Mouse (Mus musculus): ENCODE results near the gene Mettl7a2. TPM values are rescaled to one million over a fixed set of nuclear protein-coding genes. Genes with fewer than 3 reads are reported as not detected.
"Not testable (repeated sequence)": the region's sequence is repeated elsewhere in the genome, so short reads cannot be mapped to it uniquely, and the experiment has no call there.

Gene Mettl7a2
- total and polyA plus RNA-seq, 2 experiments = 0.18 TPM; not detected in 1

- Histone ChIP-seq H3K4me1 (ENCODE audit: control insufficient read depth, insufficient read depth, low read length) (peaks cover 10% of the 10 kb centered on the region), H3K9ac (ENCODE audit: low read depth, low read length) (no peak overlapping the region), H3K79me2 (ENCODE audit: control insufficient read depth, insufficient read depth, low read length) (no peaks in the 10 kb centered on the region), H3K27ac (replicated peaks; ENCODE audit: insufficient read depth, low read depth, low read length) (no peak overlapping the region), H3K4me3 (ENCODE audit: insufficient read depth, low read depth, low read length) (no peak overlapping the region), H3K27me3 (ENCODE audit: control insufficient read depth, insufficient read depth, low read length) (no peaks in the 10 kb centered on the region), H3K36me3 (ENCODE audit: control insufficient read depth, insufficient read depth, low read length) (no peaks in the 10 kb centered on the region)
- DNase-seq (ENCODE audit: extremely low read depth, low read depth, low spot score) = peak; percentile 82
- WGBS = 22% methylated on average over 2 of the region's 2 CpGs
- TF ChIP-seq CTCF (IDR thresholded peaks at IDR 0.05; ENCODE audit: low read depth, low read length) (no peak), POLR2A (IDR thresholded peaks at IDR 0.05; ENCODE audit: extremely low read depth, insufficient read depth, low read length) (no peak)
Observed at GRCm38 (mm10) chr15:100349496-100349895, 3.5 kb upstream of the Mettl7a2 start.

DNA sequence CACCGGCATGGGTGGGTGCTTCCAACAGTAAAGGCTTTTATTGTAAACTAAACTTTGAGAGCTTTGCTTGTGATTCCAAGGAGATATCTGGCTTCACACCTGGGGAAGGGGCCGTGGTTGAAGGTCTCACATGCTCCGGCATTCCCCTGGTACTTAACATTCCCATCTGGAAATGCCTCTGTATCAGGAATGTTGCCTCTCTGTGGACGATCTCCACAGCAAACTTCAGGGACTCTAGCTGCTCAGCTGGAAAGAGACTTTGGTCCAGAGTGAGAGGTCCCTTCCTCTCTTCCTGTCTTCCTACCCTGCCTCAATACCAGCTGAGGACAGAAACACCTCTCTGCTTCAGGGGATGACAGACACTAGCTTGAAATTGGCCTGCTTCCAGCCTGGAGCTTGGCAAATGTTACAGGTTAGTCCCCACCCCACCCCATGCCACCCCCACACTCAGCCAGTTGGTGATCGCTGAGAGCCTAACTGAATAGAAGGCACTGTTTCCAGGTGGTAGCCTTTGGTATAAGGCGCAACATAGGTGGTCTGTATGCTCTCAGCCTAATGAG is 1.4 kb upstream of the Mettl7a2 start:
- H3K27me3 ChIP-seq (ENCODE audit: control insufficient read depth, insufficient read depth, low read length) = no peaks in the 10 kb centered on the region
- no peak overlapping the region for H3K9ac ChIP-seq (ENCODE audit: low read depth, low read length)
- peaks cover 4% of the 10 kb centered on the region; the same call in 1 of the 2 replicates for H3K4me1 ChIP-seq (ENCODE audit: control insufficient read depth, insufficient read depth, low read length)
- H3K36me3 ChIP-seq (ENCODE audit: control insufficient read depth, insufficient read depth, low read length) = no peaks in the 10 kb centered on the region
- no peak overlapping the region for H3K4me3 ChIP-seq (ENCODE audit: insufficient read depth, low read depth, low read length)
- DNase-seq (ENCODE audit: extremely low read depth, low read depth, low spot score) = no peak
- H3K27ac ChIP-seq (replicated peaks; ENCODE audit: insufficient read depth, low read depth, low read length) = no peak overlapping the region
- WGBS = 63% methylated on average over 6 of the region's 6 CpGs
- no peaks in the 10 kb centered on the region for H3K79me2 ChIP-seq (ENCODE audit: control insufficient read depth, insufficient read depth, low read length)
- TF ChIP-seq CTCF (IDR thresholded peaks at IDR 0.05; ENCODE audit: low read depth, low read length) = no peak
- TF ChIP-seq POLR2A (IDR thresholded peaks at IDR 0.05; ENCODE audit: extremely low read depth, insufficient read depth, low read length) = no peak

- not testable (repeated sequence) for H3K4me1 ChIP-seq (ENCODE audit: control insufficient read depth, insufficient read depth, low read length); H3K4me3 ChIP-seq (ENCODE audit: insufficient read depth, low read depth, low read length); H3K27me3 ChIP-seq (ENCODE audit: control insufficient read depth, insufficient read depth, low read length); H3K27ac ChIP-seq (replicated peaks; ENCODE audit: insufficient read depth, low read depth, low read length); H3K9ac ChIP-seq (ENCODE audit: low read depth, low read length); H3K79me2 ChIP-seq (ENCODE audit: control insufficient read depth, insufficient read depth, low read length); H3K36me3 ChIP-seq (ENCODE audit: control insufficient read depth, insufficient read depth, low read length); DNase-seq (ENCODE audit: extremely low read depth, low read depth, low spot score)
- WGBS = 95% methylated on average over 20 of the region's 22 CpGs
Observed at GRCm38 (mm10) chr15:100353399-100353798, 399 bp downstream of the Mettl7a2 start.

GRCm38 (mm10) chr15:100355876-100356275 is 2.9 kb downstream of the Mettl7a2 start:
- H3K36me3 ChIP-seq (ENCODE audit: control insufficient read depth, insufficient read depth, low read length) = no peaks in the 10 kb centered on the region
- DNase-seq (ENCODE audit: extremely low read depth, low read depth, low spot score) = no peak
- H3K79me2 ChIP-seq (ENCODE audit: control insufficient read depth, insufficient read depth, low read length) = no peaks in the 10 kb centered on the region
- H3K4me3 ChIP-seq (ENCODE audit: insufficient read depth, low read depth, low read length) = no peak overlapping the region
- H3K4me1 ChIP-seq (ENCODE audit: control insufficient read depth, insufficient read depth, low read length) = no peaks in the 10 kb centered on the region
- no peak overlapping the region for H3K27ac ChIP-seq (replicated peaks; ENCODE audit: insufficient read depth, low read depth, low read length)
- H3K27me3 ChIP-seq (ENCODE audit: control insufficient read depth, insufficient read depth, low read length) = no peaks in the 10 kb centered on the region
- TF ChIP-seq CTCF (IDR thresholded peaks at IDR 0.05; ENCODE audit: low read depth, low read length) = no peak
- no peak for TF ChIP-seq POLR2A (IDR thresholded peaks at IDR 0.05; ENCODE audit: extremely low read depth, insufficient read depth, low read length)
- H3K9ac ChIP-seq (ENCODE audit: low read depth, low read length) = no peak overlapping the region
- 88% methylated on average over 5 of the region's 5 CpGs for WGBS

- no peaks in the 10 kb centered on the region for H3K36me3 ChIP-seq (ENCODE audit: control insufficient read depth, insufficient read depth, low read length)
- no peak within 1 kb of the TSS for H3K9ac ChIP-seq (ENCODE audit: low read depth, low read length)
- H3K4me1 ChIP-seq (ENCODE audit: control insufficient read depth, insufficient read depth, low read length) = no peaks in the 10 kb centered on the region
- 79% methylated on average over 7 of the region's 7 CpGs for WGBS
- no peak within 1 kb of the TSS for H3K27ac ChIP-seq (replicated peaks; ENCODE audit: insufficient read depth, low read depth, low read length)
- no peak for DNase-seq (ENCODE audit: extremely low read depth, low read depth, low spot score)
- no peak within 1 kb of the TSS for H3K4me3 ChIP-seq (ENCODE audit: insufficient read depth, low read depth, low read length)
- no peaks in the 10 kb centered on the region for H3K79me2 ChIP-seq (ENCODE audit: control insufficient read depth, insufficient read depth, low read length)
- no peaks in the 10 kb centered on the region for H3K27me3 ChIP-seq (ENCODE audit: control insufficient read depth, insufficient read depth, low read length)
- TF ChIP-seq CTCF (IDR thresholded peaks at IDR 0.05; ENCODE audit: low read depth, low read length) (no peak), POLR2A (IDR thresholded peaks at IDR 0.05; ENCODE audit: extremely low read depth, insufficient read depth, low read length) (no peak)
Observed at GRCm38 (mm10) chr15:100364242-100364641, 11.2 kb downstream of the Mettl7a2 start, which contains the start of gene Higd1c. Gene Higd1c (plus strand): TSS chr15:100364542.

- 92% methylated on average over 9 of the region's 9 CpGs for whole genome bisulfite sequencing
- not testable (repeated sequence) for H3K9ac ChIP-seq (ENCODE audit: low read depth, low read length); H3K4me1 ChIP-seq (ENCODE audit: control insufficient read depth, insufficient read depth, low read length); H3K4me3 ChIP-seq (ENCODE audit: insufficient read depth, low read depth, low read length); H3K79me2 ChIP-seq (ENCODE audit: control insufficient read depth, insufficient read depth, low read length); H3K36me3 ChIP-seq (ENCODE audit: control insufficient read depth, insufficient read depth, low read length); H3K27ac ChIP-seq (replicated peaks; ENCODE audit: insufficient read depth, low read depth, low read length); DNase-seq (ENCODE audit: extremely low read depth, low read depth, low spot score); H3K27me3 ChIP-seq (ENCODE audit: control insufficient read depth, insufficient read depth, low read length)
Observed at GRCm38 (mm10) chr15:100365967-100366366, 13.0 kb downstream of the Mettl7a2 start.
